Mouse (Mus musculus) kidney, adult 2 months (tissue): ENCODE results near the gene Slc38a10. TPM values are rescaled to one million over a fixed set of nuclear protein-coding genes. Genes with fewer than 3 reads are reported as not detected.

Source experiments
- DNase-seq: peaks from one replicate; pipeline ENCODE4 v3.0.0; 2021
- H3K27ac ChIP-seq: fragments of 200-500 bp; 2 replicates; pipeline ENCODE4 v1.5.1; 2012; ENCODE audit warnings: low read depth, low read length, control low read depth, inconsistent platforms; ENCODE audit not compliant: insufficient read depth
- H3K27me3 ChIP-seq: fragments of 200-500 bp; replicated peaks from 2 replicates; pipeline ENCODE4 v1.6.1; 2012; ENCODE audit warnings: mild to moderate bottlenecking, moderate library complexity, low read length, inconsistent platforms; ENCODE audit not compliant: control insufficient read depth, insufficient read depth
- H3K36me3 ChIP-seq: fragments of 200-500 bp; 2 replicates; pipeline ENCODE4 v1.6.1; 2012; ENCODE audit warnings: mild to moderate bottlenecking, moderate library complexity, low read length, inconsistent platforms; ENCODE audit not compliant: control insufficient read depth, insufficient read depth
- H3K4me1 ChIP-seq: fragments of 200-500 bp; 2 replicates; pipeline ENCODE4 v1.6.1; 2011; ENCODE audit warnings: low read length; ENCODE audit not compliant: control insufficient read depth, insufficient read depth
- H3K4me3 ChIP-seq: fragments of 200-500 bp; 2 replicates; pipeline ENCODE4 v1.5.1; 2011; ENCODE audit warnings: mild to moderate bottlenecking, low read depth, low read length, control low read depth; ENCODE audit not compliant: insufficient read depth
- CTCF ChIP-seq: fragments of 200-500 bp; conservative IDR thresholded peaks from 2 replicates; pipeline ENCODE4 v1.5.1; 2011; ENCODE audit warnings: low read depth, mild to moderate bottlenecking, control low read depth, low read length, moderate library complexity, mixed read lengths; ENCODE audit not compliant: insufficient read depth, insufficient read length
- POLR2A ChIP-seq: fragments of 200-500 bp; IDR thresholded peaks from one replicate; pipeline ENCODE4 v1.6.1; 2011; ENCODE audit warnings: low read depth, low read length, control low read depth
- WGBS: fragments of 180-500 bp; shearing (Covaris S2); methylation state at CpG from one replicate; pipeline ENCODE4 v1.1.7; 2018; 5-methylcytosine and 5-hydroxymethylcytosine counted together
- polyA plus RNA-seq: library from polyadenylated mRNA; depleted of rRNA; stranded (reverse); fragments of >200 nt; gene quantifications from 2 replicates; pipeline ENCODE4 v1.2.3, GENCODE M21; 2012

The Slc38a10 gene
- polyA plus RNA-seq, 1 experiment: 151 TPM

DNA sequence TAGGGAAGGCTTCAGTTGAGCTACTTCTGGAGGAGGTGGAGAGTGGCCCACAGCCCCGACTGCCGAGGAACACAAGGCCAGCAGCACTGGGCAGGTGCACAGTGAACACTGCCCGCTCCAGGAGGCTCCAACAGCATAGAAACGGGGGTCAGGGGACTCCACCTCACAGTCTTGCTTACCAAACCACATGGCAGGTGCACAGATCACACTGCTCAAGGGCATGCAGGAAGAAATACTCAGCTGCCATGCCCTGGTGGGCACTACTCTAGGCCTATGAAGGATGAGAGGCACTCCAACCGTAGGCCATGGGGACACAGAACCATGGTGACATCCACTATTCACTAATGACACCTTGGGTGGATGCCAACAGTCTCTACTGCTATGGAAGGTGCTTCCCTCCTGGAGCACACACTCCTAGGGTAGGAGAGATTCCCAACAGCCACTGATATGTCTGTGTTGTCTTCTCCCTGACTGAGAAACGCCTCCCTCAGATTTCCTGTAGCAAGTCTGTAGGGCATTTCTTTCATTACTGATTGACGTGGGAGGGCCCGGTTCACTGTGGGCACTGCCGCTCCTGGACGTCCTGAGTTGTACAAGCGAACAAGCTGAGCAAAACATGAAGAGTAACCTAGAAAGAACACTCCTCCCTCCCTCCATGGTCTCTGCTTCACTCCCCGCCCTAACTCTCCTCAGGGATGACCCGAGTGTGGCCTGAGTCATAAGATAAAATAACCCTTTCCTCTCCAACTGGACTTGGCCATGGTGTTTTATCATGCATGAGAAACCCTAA is 7.2 kb downstream of the Slc38a10 start:
- peak overlapping the region; percentile 50 for H3K27ac ChIP-seq
- no peaks in the 10 kb centered on the region for H3K36me3 ChIP-seq
- no peak for TF ChIP-seq POLR2A
- TF ChIP-seq CTCF: no peak
- peak; percentile 91 for DNase-seq
- no peak overlapping the region for H3K4me3 ChIP-seq
- WGBS: 27% methylated on average over 13 of the region's 13 CpGs
- H3K27me3 ChIP-seq: no peaks in the 10 kb centered on the region
- peaks cover 44% of the 10 kb centered on the region for H3K4me1 ChIP-seq

DNA sequence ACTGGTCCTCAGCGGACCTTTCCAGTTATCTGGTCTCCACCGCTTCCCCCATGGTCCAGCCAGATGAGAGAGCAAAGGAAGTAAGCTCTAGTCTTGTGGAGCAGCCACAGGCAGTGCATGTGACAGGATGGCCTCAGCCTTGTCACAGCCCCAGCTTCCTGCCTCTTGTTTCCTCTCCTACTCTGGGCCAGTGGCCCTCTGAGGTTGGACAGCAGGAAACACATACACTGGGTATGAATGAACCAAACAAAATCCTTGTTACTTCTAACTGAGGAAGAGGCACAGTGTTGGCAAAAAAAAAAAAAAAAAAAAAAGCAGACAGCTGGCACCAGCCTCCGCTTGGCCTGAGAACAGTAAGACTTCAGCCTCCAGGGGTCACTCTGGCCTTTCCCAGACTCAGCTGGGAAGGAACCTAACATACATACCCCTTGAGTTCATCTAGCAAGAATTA is 8.5 kb downstream of the Slc38a10 start:
- Histone ChIP-seq H3K4me3 (no peak overlapping the region), H3K4me1 (peaks cover 36% of the 10 kb centered on the region), H3K36me3 (no peaks in the 10 kb centered on the region), H3K27ac (peak overlapping the region; percentile 47), H3K27me3 (no peaks in the 10 kb centered on the region)
- TF ChIP-seq CTCF: peak; percentile 59
- no peak for TF ChIP-seq POLR2A
- peak; percentile 91 for DNase-seq
- WGBS: 39% methylated on average over 3 of the region's 3 CpGs

DNA sequence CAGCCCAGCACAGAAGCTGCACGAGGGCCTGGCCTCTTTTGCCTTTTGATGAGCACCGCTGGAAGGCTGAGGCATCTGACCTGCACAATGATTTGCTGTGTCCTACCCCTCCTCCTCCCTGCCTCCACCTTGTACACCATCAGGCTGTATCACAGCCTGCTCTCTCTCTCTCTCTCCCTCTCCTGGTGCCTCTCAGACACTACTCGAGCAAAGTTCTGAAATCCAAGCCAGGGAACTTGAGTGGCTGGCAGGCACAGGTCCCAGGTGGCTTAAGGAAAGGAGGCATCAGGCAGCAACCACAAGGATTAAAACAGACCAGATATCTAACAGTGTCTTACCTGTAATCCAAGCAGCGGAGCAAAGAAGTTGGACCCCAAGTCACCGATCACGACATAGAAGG is 10.9 kb downstream of the Slc38a10 start:
- peaks cover 34% of the 10 kb centered on the region for H3K4me1 ChIP-seq
- WGBS: 64% methylated on average over 6 of the region's 6 CpGs
- no peak overlapping the region for H3K4me3 ChIP-seq
- no peaks in the 10 kb centered on the region for H3K36me3 ChIP-seq
- no peak for DNase-seq
- H3K27me3 ChIP-seq: no peaks in the 10 kb centered on the region
- no peak overlapping the region for H3K27ac ChIP-seq
- TF ChIP-seq POLR2A (no peak), CTCF (no peak)

DNA sequence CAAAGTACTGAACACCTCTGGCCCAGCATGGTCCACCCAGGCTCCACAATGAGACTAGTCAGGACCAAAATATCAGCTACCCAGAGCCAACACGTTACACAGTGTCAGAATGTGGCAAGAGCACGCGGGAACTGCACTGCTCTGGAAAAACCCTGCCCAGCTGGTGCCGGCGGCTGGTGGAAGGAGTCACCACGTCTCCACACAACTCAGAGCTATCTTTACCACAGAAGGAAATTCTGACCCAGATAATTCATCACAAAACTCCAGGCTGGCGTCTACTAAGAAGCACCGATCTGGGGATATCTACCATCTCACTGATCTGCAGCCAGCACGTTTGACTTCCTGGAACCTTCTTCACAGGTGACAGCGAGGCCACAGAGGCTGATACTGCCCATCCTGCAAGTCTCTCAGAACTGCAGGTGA is 11.8 kb downstream of the Slc38a10 start:
- peak; percentile 50 for DNase-seq
- Histone ChIP-seq H3K4me3 (no peak overlapping the region), H3K27ac (no peak overlapping the region), H3K4me1 (peaks cover 27% of the 10 kb centered on the region), H3K27me3 (no peaks in the 10 kb centered on the region), H3K36me3 (no peaks in the 10 kb centered on the region; the same call in 1 of the 2 replicates)
- TF ChIP-seq CTCF (no peak), POLR2A (no peak)
- WGBS: 79% methylated on average over 10 of the region's 10 CpGs

DNA sequence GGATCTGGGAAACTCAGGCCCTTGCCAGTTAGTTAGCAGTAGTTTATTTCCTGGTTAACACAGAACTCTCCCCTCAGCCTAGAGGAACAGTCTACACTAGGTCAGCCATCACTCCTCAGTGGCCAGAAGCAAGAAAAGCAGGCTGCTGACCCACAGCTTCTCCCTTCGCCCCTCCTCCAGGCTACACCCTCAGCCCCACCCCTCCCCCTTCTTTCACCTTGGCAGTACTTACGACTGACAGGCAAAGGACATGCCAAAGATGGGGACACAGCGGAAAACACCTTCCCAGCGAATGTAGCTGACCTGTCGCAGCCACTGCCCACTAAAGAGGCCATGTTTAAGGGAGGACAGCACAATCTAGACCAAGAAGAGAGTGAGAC is 13.5 kb downstream of the Slc38a10 start:
- Histone ChIP-seq H3K4me3 (no peak overlapping the region), H3K36me3 (no peaks in the 10 kb centered on the region; the same call in 1 of the 2 replicates), H3K27me3 (no peaks in the 10 kb centered on the region), H3K4me1 (peaks cover 10% of the 10 kb centered on the region; the same call in 1 of the 2 replicates), H3K27ac (peak overlapping the region; percentile 24; the same call in 1 of the 2 replicates)
- WGBS: 38% methylated on average over 5 of the region's 5 CpGs
- peak; percentile 55 for DNase-seq
- no peak for TF ChIP-seq CTCF
- no peak for TF ChIP-seq POLR2A

DNA sequence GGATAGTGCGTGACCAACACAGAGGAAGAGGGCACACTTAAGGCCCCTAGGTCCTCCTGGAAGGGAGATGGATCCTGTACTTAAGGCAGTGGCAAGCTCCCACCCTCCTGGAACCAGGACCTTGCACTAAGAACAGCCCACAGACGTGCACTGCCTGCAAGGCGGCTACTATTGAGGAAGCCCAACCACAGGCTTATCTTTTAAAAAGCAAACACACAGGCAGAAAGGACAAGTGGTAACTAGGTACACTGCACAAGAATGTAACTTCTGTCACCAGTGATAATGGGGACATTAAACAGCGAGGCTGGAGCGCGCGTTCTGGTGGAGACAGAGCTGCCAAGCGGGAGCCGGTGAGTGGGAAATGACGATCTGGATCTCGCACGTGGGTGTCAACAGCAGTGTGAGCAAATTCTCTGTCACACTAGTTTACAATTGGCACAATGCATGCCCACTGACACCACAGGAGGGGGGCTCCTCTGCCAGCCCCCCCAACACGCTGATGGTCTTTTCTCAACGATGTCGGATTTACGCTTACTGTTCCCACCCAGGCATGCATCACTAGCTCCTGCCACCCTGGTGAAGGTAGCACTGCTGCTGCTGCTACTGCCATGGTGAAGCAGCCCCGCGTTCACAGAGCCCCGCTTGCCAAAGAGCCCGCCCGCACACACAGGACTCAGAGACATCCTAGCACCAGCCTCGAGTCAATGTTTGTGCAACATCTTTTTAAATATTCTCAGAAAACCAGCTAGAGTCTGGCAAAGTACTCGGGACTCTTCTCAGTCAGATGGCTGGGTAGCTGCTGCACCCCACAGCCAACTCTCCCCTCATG is 14.1 kb downstream of the Slc38a10 start:
- DNase-seq: no peak
- Histone ChIP-seq H3K27me3 (no peaks in the 10 kb centered on the region), H3K4me1 (0 out of 2 replicates have a peak, but pooled peaks cover 5% of the 10 kb centered on the region), H3K4me3 (no peak overlapping the region), H3K36me3 (no peaks in the 10 kb centered on the region; the same call in 1 of the 2 replicates), H3K27ac (no peak overlapping the region)
- no peak for TF ChIP-seq CTCF
- TF ChIP-seq POLR2A: no peak
- WGBS: 70% methylated on average over 23 of the region's 23 CpGs
